Mouse (Mus musculus) cerebellum, postnatal 4 days (tissue): ENCODE results near the gene Glb1l.

Experiments
- DNase-seq, 2 experiments: peaks; one replicate each; pipeline ENCODE4 v3.0.0; 2022; ENCODE audit warnings: low spot score in 2 of 2, mixed read lengths in 1 of 2

Gene Glb1l

GRCm38 (mm10) chr1:75201236-75201635, 9.4 kb downstream of the Glb1l start:
- no peak for DNase-seq

- no peak for DNase-seq
These were observed 18.2 kb downstream of the Glb1l start for GRCm38 (mm10) chr1:75192452-75192851.

GRCm38 (mm10) chr1:75191622-75192402, 18.8 kb downstream of the Glb1l start, which contains the start of the genes Ankzf1 and Atg9a:
Ankzf1 (plus strand) TSS chr1:75192151.
Atg9a (minus strand) TSS chr1:75192196.
- peak; percentile 77 to 88 for DNase-seq

GRCm38 (mm10) chr1:75191258-75191621, 19.4 kb downstream of the Glb1l start:
- no peak for DNase-seq

- no peak for DNase-seq
These were observed 20.0 kb downstream of the Glb1l start for GRCm38 (mm10) chr1:75190577-75190976.

- DNase-seq, result no peak
These were observed 22.6 kb downstream of the Glb1l start for GRCm38 (mm10) chr1:75187914-75188483.

- no peak for DNase-seq
These were observed 23.5 kb downstream of the Glb1l start for GRCm38 (mm10) chr1:75187126-75187525.

- DNase-seq, result no peak
These were observed 25.1 kb downstream of the Glb1l start for GRCm38 (mm10) chr1:75185495-75185894.

- no peak for DNase-seq
These were observed 28.5 kb downstream of the Glb1l start for GRCm38 (mm10) chr1:75182160-75182559.

GRCm38 (mm10) chr1:75181377-75181870, 29.2 kb downstream of the Glb1l start:
- DNase-seq, result no peak

- no peak for DNase-seq
These were observed 29.9 kb downstream of the Glb1l start for GRCm38 (mm10) chr1:75180741-75181140.

- DNase-seq, result peak; percentile 68 to 85
These were observed 30.5 kb downstream of the Glb1l start, which contains the start of gene Abcb6 for GRCm38 (mm10) chr1:75180105-75180590. Abcb6 (minus strand) TSS chr1:75180392.

- peak; percentile 42 to 86 for DNase-seq
These were observed 31.1 kb downstream of the Glb1l start for GRCm38 (mm10) chr1:75179334-75180104.

- DNase-seq, result peak; percentile 81 to 93
These were observed 41.8 kb downstream of the Glb1l start, which contains the start of gene Zfand2b for GRCm38 (mm10) chr1:75168472-75169464. Zfand2b (plus strand) TSS chr1:75168646.

- no peak for DNase-seq
These were observed 42.5 kb downstream of the Glb1l start for GRCm38 (mm10) chr1:75168093-75168471.

- DNase-seq, result no peak
These were observed 50.4 kb downstream of the Glb1l start for GRCm38 (mm10) chr1:75160256-75160617.

GRCm38 (mm10) chr1:75159540-75160255, 50.9 kb downstream of the Glb1l start:
- DNase-seq, result no peak

GRCm38 (mm10) chr1:75158990-75159389, 51.6 kb downstream of the Glb1l start:
- no peak for DNase-seq

GRCm38 (mm10) chr1:75155837-75156236, 54.8 kb downstream of the Glb1l start:
- no peak for DNase-seq

GRCm38 (mm10) chr1:75148727-75149126, 61.9 kb downstream of the Glb1l start:
- no peak for DNase-seq
